Mouse (Mus musculus): ENCODE measurements around the gene Golga4.

DNA sequence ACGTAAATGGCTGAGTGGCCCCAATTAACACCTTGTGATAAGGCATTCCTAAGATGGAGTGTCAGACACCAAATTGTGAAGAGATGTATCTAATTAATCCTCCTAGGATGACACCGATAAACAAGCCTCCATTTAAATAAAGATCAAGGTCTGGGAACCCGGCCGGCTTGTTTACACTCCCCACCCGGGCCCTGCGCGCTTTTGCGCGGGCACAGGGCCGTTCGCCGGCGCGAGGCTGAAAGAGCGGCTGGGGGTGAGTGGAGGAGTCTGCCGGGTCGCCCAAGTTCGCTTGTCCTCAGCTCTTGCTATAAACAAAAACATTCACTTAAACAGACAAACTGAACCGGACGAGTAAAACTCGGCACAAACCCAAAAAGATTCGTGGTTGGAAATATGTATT, 18.4 kb upstream of the Golga4 start:
- no peak for TF ChIP-seq CTCF (IDR thresholded peaks at IDR 0.05; ENCODE audit: borderline replicate concordance, insufficient read depth, low read length)
- TF ChIP-seq POLR2A (IDR thresholded peaks at IDR 0.05; ENCODE audit: low read depth, low read length) = no peak
